Mouse (Mus musculus): Measurements from ENCODE around the gene Eif2s2.

- TF ChIP-seq CTCF (conservative IDR thresholded peaks at IDR 0.05; ENCODE audit: low read length) (no peak), NANOG (IDR thresholded peaks at IDR 0.05; ENCODE audit: borderline replicate concordance, low read length) (no peak)
Measured at GRCm38 (mm10) chr2:154836537-154836936, 56.2 kb downstream of the Eif2s2 start.
